Mouse (Mus musculus): Measurements from ENCODE around the gene Hnrnpf.
"Not testable (repeated sequence)": the region's sequence is repeated elsewhere in the genome, so short reads cannot be mapped to it uniquely, and the experiment has no call there.

Hnrnpf gene

GRCm38 (mm10) chr6:117900126-117901080 is at the start of gene Hnrnpf:
Gene Hnrnpf (plus strand): TSS chr6:117900324.
- peak; percentile 73 for DNase-seq (ENCODE audit: low read depth, low spot score)

DNA sequence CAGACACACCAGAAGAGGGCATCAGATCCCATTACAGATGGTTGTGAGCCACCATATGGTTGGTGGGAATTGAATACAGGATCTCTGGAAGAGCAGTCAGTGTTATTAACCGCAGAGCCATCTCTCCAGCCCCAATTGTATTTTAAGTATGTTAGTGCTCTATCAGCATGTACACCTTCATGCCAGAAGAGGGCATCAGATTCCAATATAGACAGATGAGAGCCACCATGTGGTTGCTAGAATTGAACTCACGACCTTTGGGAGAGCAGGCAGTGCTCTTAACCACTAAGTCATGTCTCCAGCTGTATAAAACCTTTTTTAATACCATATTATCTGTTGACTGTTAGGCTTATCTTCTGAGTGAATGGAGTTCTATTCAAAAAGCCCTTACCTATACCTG is 48.4 kb upstream of the Hnrnpf start:
- no peak for DNase-seq (ENCODE audit: low read depth, low spot score)

- DNase-seq (ENCODE audit: low read depth, low spot score): no peak
Measured at GRCm38 (mm10) chr6:117857990-117858389, 42.1 kb upstream of the Hnrnpf start.

GRCm38 (mm10) chr6:117861848-117862247 is 38.3 kb upstream of the Hnrnpf start, which contains the start of gene Zfp239:
Gene Zfp239 (plus strand): TSS chr6:117862100.
- DNase-seq (ENCODE audit: low read depth, low spot score): peak; percentile 45

DNA sequence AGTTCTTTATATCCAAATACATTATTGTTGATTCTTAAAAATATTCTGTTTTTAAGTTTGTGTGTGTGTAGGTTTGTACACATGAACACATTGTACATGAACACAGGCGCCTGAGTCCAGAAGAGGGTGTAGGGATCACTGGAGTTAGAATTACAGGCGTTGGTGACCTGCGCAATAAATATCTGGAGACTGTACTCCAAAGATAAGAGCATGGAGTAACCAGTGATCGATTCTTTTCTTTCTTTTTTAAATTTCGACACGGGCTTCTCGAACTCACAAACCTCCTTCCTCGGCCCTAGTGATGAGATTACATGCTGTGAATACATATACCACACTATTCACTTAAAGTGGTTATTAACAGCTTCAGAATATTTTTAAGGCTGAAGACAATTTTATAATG is 37.7 kb upstream of the Hnrnpf start:
- no peak for DNase-seq (ENCODE audit: low read depth, low spot score)

GRCm38 (mm10) chr6:117862899-117863620 is 37.1 kb upstream of the Hnrnpf start:
- DNase-seq (ENCODE audit: low read depth, low spot score): peak; percentile 94

GRCm38 (mm10) chr6:117863751-117864150 is 36.4 kb upstream of the Hnrnpf start:
- DNase-seq (ENCODE audit: low read depth, low spot score): no peak

DNA sequence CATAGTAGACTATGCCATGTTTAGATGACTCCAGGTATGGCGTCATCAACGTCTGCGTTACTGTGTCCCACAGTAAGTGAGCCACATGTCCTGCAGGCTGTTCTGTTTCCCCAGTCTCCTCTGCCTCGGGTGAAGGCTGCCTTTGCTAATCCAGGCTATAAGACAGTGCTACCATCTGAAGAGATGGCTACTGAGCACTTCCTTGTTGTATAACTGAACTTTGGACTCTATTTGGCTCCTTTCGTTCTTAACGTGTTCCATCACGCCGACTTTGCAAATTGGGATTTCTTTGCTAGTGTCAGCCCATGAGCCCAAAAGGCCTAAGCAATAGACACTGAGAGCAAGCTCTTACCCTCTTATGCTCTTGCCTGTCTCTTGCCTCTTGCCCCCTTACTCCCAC is 31.9 kb upstream of the Hnrnpf start:
- no peak for DNase-seq (ENCODE audit: low read depth, low spot score)

GRCm38 (mm10) chr6:117871034-117871433 is 29.1 kb upstream of the Hnrnpf start:
- no peak for DNase-seq (ENCODE audit: low read depth, low spot score)

DNA sequence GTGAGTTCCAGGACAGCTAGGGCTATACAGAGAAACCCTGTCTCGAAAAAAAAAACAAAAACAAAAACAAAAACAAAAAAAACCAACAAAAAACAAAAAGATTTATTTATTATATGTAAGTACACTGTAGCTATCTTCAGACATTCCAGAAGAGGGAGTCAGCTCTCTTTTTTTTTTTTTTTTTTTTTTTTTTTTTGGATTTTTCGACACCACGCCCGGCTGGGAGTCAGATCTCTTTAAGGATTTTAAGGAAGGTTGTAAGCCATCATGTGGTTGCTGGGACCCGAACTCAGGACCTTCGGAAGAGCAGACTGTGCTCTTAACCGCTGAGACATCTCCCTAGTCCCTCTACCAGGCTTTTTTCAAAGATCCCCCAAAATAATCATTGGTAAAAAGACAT is 26.7 kb upstream of the Hnrnpf start:
- not testable (repeated sequence) for DNase-seq (ENCODE audit: low read depth, low spot score)

DNA sequence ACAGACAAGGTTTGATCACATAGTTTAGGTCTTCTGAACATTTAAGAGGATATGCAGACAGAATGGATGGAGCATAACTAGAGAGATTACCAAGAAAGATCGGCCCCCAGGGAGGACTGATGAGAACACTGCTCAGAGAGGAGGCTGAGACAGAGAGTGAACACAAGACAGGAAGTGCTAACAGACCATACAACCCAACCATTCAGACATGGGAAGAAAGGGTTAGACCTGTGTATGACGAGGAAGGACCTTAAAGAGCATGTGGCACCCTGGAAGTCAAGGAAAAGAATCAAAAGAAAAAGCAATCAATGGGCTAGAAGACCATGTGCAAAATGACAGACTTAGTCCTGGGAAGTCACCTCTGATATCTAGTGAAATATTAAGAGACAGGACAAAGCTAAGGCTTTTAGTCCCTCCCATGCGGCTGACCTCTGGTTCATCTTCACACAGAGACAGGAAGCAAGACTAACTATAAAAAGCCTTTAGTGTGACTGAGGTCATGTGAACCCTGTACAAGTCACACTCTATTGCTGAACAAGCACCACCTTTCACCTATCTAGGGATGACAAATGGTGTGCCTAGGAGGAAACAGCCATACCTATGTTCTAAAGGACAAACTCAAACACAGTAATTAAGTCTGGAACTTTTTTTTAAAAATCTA is 25.4 kb upstream of the Hnrnpf start:
- no peak for DNase-seq (ENCODE audit: low read depth, low spot score)

DNA sequence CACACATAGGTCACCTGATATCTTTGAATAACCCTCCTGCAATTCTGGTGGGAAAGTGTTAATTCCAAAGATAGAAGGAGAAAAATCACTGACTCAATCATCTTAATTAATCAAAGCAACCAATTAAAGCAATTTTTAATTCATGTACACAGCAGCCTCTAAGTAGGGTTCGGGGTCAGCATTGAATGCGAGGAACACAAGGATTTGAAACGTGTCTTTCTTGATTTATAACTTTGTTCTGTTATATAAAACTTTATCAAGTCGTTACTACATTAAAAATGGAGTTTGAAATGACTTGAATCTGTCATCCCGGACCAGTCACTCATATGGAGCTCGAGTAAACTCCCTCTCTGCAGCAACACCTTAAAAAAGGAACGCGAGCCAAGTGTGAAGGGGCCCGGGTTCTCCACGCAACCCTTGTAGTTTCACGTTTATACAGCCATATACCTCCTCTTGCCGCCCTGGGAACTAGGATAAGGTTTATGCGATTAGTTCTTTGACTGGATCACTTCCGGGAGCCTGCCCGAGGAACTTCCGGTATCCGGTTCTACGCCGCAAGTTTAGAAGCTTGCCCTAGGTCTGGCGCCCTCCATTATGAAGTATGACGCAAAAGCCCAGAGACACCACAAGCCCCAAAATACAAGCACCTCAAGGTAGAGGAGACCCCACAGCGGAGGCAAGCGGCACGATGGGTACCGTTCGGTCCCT is 21.3 kb upstream of the Hnrnpf start:
- DNase-seq (ENCODE audit: low read depth, low spot score): peak; percentile 98

- DNase-seq (ENCODE audit: low read depth, low spot score): peak; percentile 99
Measured at GRCm38 (mm10) chr6:117879408-117880115, 20.6 kb upstream of the Hnrnpf start.

- peak; percentile 29 for DNase-seq (ENCODE audit: low read depth, low spot score)
Measured at GRCm38 (mm10) chr6:117880394-117880838, 19.7 kb upstream of the Hnrnpf start.

DNA sequence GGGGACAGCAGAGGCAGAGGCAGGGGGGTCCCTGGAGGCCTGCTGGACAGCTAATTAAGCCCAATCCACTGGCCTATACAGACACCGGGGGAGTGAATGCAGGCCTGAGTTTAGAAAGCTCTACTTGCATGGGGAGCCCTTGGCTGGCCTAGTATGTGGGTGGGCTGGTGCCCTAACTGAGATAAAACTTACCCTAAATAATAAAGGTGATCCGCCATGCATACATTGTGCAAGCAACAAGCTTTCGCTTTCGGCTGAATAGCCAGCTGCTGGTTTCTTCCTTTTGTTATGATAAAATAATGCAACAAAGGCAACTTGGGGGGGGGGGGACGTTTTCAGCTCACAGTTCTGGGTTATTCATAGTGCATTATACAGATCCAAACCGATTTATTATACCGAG is 18.9 kb upstream of the Hnrnpf start:
- no peak for DNase-seq (ENCODE audit: low read depth, low spot score)

DNA sequence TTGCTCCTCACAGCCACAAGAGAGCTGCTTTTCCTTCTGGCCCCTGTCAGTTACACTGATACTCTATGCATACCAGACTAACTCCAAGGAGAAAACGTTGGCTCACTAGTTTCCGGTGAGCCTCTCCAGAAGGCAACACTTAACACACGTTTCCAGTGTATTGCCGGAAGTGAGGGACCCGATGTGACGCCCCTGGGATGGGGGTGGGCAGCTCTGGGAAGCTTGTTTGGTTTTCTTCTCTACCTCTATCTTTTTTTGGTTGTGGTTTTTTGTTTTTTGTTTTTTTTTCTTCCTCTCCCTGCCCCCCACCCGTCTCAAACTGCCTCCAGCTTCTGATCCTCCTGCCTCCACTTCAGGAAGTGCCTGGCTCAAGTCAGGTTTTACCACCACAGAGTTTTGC is 18.1 kb upstream of the Hnrnpf start:
- no peak for DNase-seq (ENCODE audit: low read depth, low spot score)

DNA sequence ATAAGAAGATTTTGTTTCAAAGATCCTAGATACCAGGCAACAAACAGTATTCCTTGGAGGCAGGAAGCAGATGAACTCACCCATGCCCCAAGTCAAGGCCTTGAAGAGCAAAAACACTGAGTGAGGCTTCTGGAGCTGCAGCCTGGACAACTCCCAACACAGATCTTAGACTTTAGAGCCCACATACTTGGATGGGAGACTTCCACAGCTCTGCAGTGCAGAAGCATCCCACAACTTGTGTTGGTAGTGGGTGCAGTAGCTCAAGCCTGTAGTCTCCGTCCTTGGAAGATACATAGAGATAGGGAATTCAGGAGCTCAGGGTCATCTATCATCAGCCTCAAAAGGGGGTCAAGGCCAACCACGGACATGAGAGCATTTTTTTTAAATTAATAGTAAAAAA is 14.2 kb upstream of the Hnrnpf start:
- DNase-seq (ENCODE audit: low read depth, low spot score): no peak

- no peak for DNase-seq (ENCODE audit: low read depth, low spot score)
Measured at GRCm38 (mm10) chr6:117888032-117888431, 12.1 kb upstream of the Hnrnpf start.

GRCm38 (mm10) chr6:117888642-117889096 is 11.5 kb upstream of the Hnrnpf start:
- DNase-seq (ENCODE audit: low read depth, low spot score): no peak

- no peak for DNase-seq (ENCODE audit: low read depth, low spot score)
Measured at GRCm38 (mm10) chr6:117890257-117890656, 9.9 kb upstream of the Hnrnpf start.
